Mouse (Mus musculus) Patski (cell line): Measurements from ENCODE around the gene Ddhd1. TPM values are rescaled to one million over a fixed set of nuclear protein-coding genes. Genes with fewer than 3 reads are reported as not detected.

Experiments
- ATAC-seq: fragments of 100-300 bp; one replicate; pipeline ENCODE4 v1.8.0; 2021
- CTCF ChIA-PET: fragments of 350-600 bp; sonication (Branson Sonifier 250); formaldehyde crosslinking; loops from one replicate; lab custom pipeline; 2022; ENCODE audit warnings: inconsistent platforms; lab: Charles Lee
- POLR2A ChIA-PET: fragments of 350-600 bp; sonication (Branson Sonifier 250); formaldehyde crosslinking; loops from one replicate; lab custom pipeline; 2022; ENCODE audit warnings: antibody characterized with exemption, inconsistent platforms; lab: Charles Lee
- DNase-seq: peaks from one replicate; pipeline ENCODE4 v3.0.0-alpha.2; 2011; ENCODE audit warnings: low read depth, low spot score
- H3K27me3 ChIP-seq: fragments of 371-371 bp; one replicate; pipeline ENCODE4 v1.5.1; 2021
- CTCF ChIP-seq: fragments of 100-300 bp; IDR thresholded peaks from one replicate; pipeline ENCODE4 v1.5.1; 2021
- in situ Hi-C: fragments of 300-500 bp; cut with MboI; formaldehyde crosslinking; loops from 3 replicates; pipeline ENCODE4 v1.11.1; 2018; ENCODE audit warnings: low pct_unique_long_range_greater_than_20kb, mixed read lengths
- polyA plus RNA-seq: library from polyadenylated mRNA; unstranded; gene quantifications from one replicate; pipeline ENCODE4 v1.2.3, GENCODE M21; 2021

The Ddhd1 gene
- polyA plus RNA-seq, 1 experiment from 2014 or later, result 30.9 TPM

DNA sequence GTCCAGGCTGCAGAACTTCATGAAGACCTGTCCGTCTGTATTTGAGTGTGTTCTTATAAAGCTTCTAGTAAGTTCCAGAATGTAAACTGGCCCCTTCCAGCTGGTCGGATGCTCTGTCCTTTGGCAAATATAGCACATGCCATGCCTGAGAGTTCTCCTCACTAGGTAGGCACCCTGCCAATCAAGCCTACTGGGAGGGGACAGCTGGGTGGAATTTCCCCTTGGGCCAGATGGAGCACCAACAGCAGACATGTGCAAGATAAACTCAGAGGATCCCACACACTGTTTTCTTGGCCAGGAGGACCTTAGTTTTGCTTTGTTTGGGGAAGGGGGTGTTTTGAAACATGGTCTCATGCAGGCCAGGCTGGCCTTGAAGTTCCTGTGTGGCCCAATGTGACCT is 104.1 kb downstream of the Ddhd1 start:
- CTCF ChIA-PET, result interaction anchor here (1.3 to 1.5 kb wide), 2 partner anchors 8 to 12 kb away, joined by 3 to 4 read pairs; no protein-coding TSS in a partner anchor
- no peaks in the 10 kb centered on the region for H3K27me3 ChIP-seq
- TF ChIP-seq CTCF, result no peak
- POLR2A ChIA-PET, result no interaction called here
- DNase-seq, result peak; percentile 56
- in situ Hi-C loops, result no loop called here
- ATAC-seq, result peak; percentile 17

DNA sequence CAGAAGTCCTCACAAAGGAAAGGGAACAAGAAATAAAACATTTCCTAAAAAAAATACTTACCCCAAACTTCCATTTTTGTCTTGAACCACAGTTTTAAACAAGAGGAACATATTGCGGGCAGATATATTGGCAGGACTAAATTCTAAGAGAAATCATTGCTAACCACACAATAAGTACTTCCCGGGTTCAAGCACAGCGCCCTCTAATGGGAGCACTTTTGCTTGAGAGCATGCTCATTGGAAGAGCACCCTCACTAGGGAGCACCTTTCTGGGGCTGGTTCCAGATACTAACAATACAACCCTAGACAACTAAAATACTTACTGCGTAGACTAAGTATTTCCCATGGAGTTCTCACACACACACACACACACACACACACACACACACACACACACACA is 105.5 kb downstream of the Ddhd1 start:
- ATAC-seq, result no peak
- no peak for DNase-seq
- POLR2A ChIA-PET, result no interaction called here
- TF ChIP-seq CTCF, result no peak
- CTCF ChIA-PET, result interaction anchor here (1.2 to 1.3 kb wide), 2 partner anchors 9 to 17 kb away, joined by 3 read pairs; no protein-coding TSS in a partner anchor
- no peaks in the 10 kb centered on the region for H3K27me3 ChIP-seq
- in situ Hi-C loops, result no loop called here

DNA sequence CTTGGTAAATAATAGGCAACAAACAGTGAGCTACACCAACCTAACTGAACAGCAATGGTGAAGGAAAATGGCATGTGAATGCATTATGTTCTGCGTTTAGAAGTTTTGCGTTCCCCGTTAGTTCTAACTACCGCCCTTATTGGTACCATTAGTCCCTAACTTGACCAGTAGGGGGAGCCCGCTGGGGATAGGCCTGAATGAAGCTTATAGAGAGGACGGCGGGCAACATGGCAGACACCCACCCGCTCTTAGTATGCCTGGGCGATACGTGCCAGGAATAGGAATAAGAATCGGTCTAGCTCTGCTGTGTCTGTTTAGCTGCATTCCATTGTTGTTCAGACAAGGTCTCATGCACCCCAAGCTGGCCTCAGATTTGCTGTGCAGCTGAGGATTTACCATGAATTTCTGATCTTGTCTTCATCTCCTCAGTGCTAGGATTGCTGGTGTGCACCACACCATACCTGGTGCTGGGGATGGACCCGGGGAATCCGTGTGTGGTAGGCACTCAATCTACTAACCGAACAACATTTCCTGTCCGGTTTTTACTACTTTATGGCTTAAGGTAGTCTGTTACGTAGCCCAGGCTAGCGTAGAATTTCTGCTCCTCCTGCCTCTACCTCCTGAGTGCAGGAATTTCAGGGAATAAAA is 106.7 kb downstream of the Ddhd1 start:
- POLR2A ChIA-PET, result no interaction called here
- no peaks in the 10 kb centered on the region for H3K27me3 ChIP-seq
- CTCF ChIA-PET, result interaction anchor here (1.0 to 1.2 kb wide), 2 partner anchors 59 to 66 kb away, joined by 3 read pairs; no protein-coding TSS in a partner anchor
- no peak for ATAC-seq
- no peak for DNase-seq
- peak; percentile 46 for TF ChIP-seq CTCF
- in situ Hi-C loops, result no loop called here

DNA sequence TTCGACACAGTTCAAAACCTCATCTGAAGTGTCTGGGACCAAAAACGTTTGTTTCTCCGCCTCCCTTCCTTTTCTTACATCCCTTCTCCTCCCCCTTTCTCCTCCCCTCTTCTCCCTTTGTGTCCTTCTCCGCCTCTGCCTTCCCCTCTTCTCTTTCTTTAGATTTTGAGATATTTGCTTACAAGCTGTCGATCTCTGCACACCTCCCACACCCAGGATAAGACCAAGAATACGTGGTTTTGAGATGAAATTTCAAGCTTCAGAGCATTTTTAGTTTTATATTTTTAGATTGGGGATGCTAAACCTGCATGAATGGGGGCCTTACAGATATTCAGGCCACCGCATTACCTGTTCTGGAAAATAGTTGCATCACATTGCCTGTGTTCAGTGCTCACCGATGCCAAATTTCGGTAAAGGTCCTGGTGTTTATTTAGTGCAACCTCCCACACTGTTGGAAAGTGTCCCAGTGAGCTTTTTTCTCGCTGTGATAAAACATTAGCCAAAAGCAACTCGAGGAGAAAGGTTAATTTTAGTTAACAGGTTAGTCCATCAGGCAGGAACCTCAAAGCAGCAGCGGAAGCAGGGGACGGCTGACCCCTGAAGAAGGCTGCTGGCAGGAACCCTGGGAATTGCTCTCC is 107.8 kb downstream of the Ddhd1 start:
- H3K27me3 ChIP-seq, result no peaks in the 10 kb centered on the region
- TF ChIP-seq CTCF, result no peak
- DNase-seq (no peak), ATAC-seq (no peak)
- in situ Hi-C loops, result no loop called here
- POLR2A ChIA-PET, result no interaction called here
- CTCF ChIA-PET, result interaction anchor here (1.2 kb wide), 1 partner anchor 23 kb away, joined by 4 read pairs; no protein-coding TSS in a partner anchor

DNA sequence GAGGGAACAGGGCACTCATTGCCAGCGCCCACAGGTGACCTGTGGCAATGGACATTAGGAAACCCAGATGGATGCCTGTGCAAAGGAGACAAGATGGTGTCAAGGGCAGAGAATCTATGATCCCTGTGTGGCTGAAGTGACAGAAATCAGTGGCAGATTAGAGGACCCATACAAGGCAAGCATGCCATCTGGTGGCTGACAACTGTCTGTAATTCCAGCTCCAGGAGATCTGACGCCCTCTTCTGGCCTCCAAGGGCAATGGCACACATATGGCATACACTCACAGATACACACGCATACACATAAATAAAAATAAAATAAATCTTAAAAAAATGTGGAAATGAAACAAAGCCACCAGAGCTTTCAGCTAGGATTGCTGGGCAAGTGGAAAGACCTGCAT is 109.8 kb downstream of the Ddhd1 start:
- in situ Hi-C loops, result no loop called here
- peak; percentile 70 for TF ChIP-seq CTCF
- no peaks in the 10 kb centered on the region for H3K27me3 ChIP-seq
- POLR2A ChIA-PET, result no interaction called here
- CTCF ChIA-PET, result no interaction called here
- DNase-seq (no peak), ATAC-seq (no peak)

DNA sequence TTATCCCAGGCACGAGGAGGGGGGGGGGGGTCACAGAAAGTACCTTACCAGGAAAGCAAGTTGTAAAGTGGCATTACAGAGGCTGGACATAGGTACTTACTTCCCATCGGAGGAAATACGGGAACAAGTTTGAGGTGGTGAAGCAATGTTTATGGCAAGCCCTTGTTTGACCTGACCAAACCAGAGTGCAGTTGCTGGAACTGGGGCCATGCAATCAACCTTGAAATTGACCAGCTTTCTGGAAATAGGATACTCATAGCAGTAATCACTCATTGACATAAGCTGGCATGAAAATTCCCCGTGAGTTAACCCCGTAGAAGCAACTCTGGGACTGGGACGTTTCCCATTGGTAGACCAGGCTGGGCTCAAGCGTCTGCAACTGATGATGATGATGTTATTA is 113.0 kb downstream of the Ddhd1 start:
- ATAC-seq, result no peak
- ChIA-PET CTCF (interaction anchor here (1.4 to 1.5 kb wide), 2 partner anchors 176 to 227 kb away, joined by 3 to 4 read pairs; no protein-coding TSS in a partner anchor), POLR2A (no interaction called here)
- no peak for DNase-seq
- in situ Hi-C loops, result loop anchor here (5.0 kb wide), 1 partner anchor 118 kb away; no protein-coding TSS in a partner anchor
- no peaks in the 10 kb centered on the region for H3K27me3 ChIP-seq
- TF ChIP-seq CTCF, result no peak

DNA sequence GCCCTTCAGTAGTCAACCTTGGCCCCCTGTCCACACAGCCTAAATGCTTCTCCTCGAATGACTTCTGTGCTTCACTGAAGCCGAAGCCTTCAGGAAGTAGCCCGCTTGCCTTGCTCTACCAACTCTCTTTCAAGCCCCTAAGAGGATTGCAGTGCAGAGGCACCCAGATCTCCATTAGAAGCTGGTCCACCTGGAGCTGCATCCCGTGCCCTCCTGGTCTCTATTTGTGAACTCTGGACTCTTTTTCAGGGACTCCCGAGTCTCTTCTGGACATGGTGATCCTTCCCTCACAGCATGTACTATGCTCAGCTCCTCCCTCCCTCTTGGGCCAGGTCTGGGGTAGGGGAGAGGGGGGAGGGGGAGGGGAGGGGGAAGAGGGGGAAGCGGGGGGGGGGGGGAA is 113.9 kb downstream of the Ddhd1 start:
- in situ Hi-C loops, result loop anchor here (5.0 kb wide), 1 partner anchor 117 kb away; no protein-coding TSS in a partner anchor
- no peaks in the 10 kb centered on the region for H3K27me3 ChIP-seq
- no peak for ATAC-seq
- ChIA-PET POLR2A (no interaction called here), CTCF (interaction anchor here (1.4 to 2.2 kb wide), 3 partner anchors 120 to 228 kb away, joined by 3 to 9 read pairs (median 4); no protein-coding TSS in a partner anchor)
- TF ChIP-seq CTCF, result no peak
- DNase-seq, result no peak

DNA sequence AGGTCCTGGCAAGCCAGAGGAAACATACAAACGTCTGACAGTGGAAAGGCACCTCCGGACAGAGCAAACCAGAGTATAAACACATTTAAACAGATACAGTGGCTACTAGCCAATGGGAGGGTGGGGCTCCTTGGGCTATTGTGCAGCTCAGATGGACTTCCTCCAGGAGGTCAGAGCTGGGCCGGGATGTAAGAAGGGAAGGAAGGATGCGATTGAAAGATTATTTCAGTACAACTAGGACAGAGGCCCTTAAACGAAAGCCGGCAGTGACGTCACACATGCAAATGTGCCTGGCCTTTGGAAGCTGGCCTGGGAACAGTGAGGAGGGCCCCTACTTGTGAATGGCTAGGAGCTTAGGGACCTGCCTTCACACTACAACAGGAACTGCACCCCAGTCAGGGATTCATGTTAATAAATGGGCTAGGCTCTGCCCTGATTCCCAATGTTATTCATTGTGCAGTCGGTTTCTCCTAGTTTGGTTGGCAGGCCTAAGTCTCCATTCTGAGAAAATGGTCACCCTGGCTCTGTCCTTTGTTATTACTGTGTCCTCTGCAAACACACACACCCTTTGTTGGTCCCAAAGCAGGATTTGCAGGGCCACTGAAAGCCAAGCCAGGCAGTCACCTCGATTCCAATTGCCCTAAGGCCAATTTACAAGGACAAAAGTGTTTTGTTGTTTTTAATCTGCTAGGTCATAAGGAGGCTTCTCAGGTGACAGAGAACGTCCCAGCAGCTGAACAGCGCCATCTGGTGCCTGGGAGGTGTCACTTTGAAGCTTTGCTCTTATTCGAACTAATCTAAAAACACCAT is 118.1 kb downstream of the Ddhd1 start:
- in situ Hi-C loops, result loop anchor here (5.0 kb wide), 1 partner anchor 113 kb away; no protein-coding TSS in a partner anchor
- ChIA-PET POLR2A (no interaction called here), CTCF (interaction anchor here (1.4 kb wide), 1 partner anchor 117 kb away, joined by 5 read pairs; no protein-coding TSS in a partner anchor)
- no peaks in the 10 kb centered on the region for H3K27me3 ChIP-seq
- peak; percentile 92 for TF ChIP-seq CTCF
- no peak for DNase-seq
- ATAC-seq, result peak; percentile 60

Other genes starting within 250 kb of the Ddhd1 start
- gene Fermt2, start 128.0 kb downstream of the Ddhd1 start, polyA plus RNA-seq, result 144 TPM